Mouse (Mus musculus) thymus, adult 2 months (tissue): ENCODE results near the gene Rbfox2.

ENCODE experiments used
- CTCF ChIP-seq: fragments of 200-500 bp; IDR thresholded peaks from 2 replicates; pipeline ENCODE4 v1.5.1; 2012; ENCODE audit warnings: mild to moderate bottlenecking, control low read depth, low read length, moderate library complexity, borderline replicate concordance; ENCODE audit not compliant: control insufficient read depth, poor library complexity, insufficient read depth; ENCODE audit errors: extremely low read depth
- POLR2A ChIP-seq: fragments of 200-500 bp; IDR thresholded peaks from 2 replicates; pipeline ENCODE4 v1.6.1; 2012; ENCODE audit warnings: mild to moderate bottlenecking, low read length, control low read depth, moderate library complexity; ENCODE audit not compliant: control insufficient read depth, poor library complexity, insufficient read depth; ENCODE audit errors: extremely low read depth

- TF ChIP-seq CTCF (no peak), POLR2A (no peak)
Measured at GRCm38 (mm10) chr15:77152336-77153087, 154.3 kb downstream of the Rbfox2 start.
